Mouse (Mus musculus) gastrocnemius, postnatal 14 days (tissue): Measurements from ENCODE around the gene Defb7. TPM values are rescaled to one million over a fixed set of nuclear protein-coding genes. Genes with fewer than 3 reads are reported as not detected.

Source experiments
- DNase-seq: peaks from one replicate; pipeline ENCODE4 v3.0.0; 2021; ENCODE audit warnings: mixed read lengths
- intact Hi-C: fragments of 180-260 bp; cut with DNase I; formaldehyde crosslinking; loops from one replicate; pipeline ENCODE4 v1.15.1; 2025; ENCODE audit warnings: low total_unique reads
- long read RNA-seq, 2 experiments: library from polyadenylated mRNA; stranded (forward); transcript quantifications; one replicate each; pipeline ENCODE4 v2.0.0; 2021
- microRNA-seq, 2 experiments: library from miRNA; unstranded; fragments of <30 nt; microRNA quantifications; one replicate each; pipeline ENCODE4 v1.2.0; 2021
- total RNA-seq, 2 experiments: library from RNA; stranded (reverse); gene quantifications; 2 replicates each; pipeline ENCODE4 v1.2.3; 2021

Gene Defb7
- total RNA-seq = not detected
- long read RNA-seq, experiment 1 = 0 reads
- long read RNA-seq, experiment 2 = 0 reads

DNA sequence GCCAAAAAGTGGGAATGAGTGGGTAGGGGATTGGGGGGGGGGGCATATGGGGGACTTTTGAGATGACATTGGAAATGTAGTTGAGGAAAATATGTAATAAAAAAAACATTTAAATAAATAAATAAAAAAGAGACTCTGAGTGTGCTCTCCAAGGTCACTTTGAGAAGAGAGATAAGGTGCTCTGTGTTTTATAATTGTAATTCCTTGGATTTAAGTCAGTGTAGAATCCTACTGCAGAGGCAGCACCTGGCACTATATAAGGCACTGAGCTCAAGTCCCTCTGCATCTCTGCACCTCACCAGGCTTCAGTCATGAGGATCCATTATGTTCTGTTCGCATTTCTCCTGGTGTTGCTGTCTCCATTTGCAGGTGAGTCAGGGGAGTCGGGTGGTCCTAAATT is at the start of gene Defb7:
Gene Defb7 (plus strand): TSS at position 301 of the 400 bp plus-strand sequence.
- DNase-seq = no peak

DNA sequence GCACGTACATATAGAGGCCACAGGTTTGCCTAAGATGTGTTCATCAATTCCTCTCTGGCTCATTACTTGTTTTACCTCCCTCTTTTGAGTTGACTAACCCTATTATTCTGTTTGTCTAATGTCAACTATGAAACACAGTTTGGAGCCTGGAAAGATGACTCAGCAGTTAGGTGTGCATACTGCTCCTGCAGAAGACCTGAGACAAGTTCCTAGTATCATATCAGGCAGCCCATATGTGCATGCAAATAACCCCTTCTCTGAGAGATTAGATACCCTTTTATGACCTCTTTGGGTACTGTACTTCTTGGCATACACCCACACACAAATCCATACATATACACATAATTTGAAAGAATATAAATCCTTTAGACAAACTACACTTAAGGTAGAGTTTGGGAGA is 48.5 kb upstream of the Defb7 start:
- intact Hi-C loops = no loop called here
- DNase-seq = no peak

More for the DNA sequence above, at the start of gene Defb7:
- intact Hi-C loops = no loop called here

DNA sequence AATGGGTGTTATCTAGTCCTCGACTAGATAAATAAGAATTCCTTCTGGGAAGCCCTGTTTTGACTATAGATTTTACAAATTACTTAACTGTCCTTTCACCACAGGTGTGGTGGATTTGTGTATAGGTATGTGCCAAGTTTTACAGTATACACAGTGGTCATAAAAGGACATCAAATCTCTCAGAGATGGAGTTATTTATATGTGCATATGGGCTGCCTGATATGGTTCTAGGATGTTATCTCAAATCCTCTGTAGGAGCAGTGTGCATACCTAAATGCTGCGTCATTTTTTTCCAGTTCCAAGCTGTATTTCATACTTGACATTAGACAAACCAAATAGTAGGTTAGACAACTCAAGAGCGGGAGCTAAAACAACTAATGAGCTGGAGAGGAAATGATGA is 33.5 kb upstream of the Defb7 start:
- intact Hi-C loops = no loop called here
- no peak for DNase-seq

DNA sequence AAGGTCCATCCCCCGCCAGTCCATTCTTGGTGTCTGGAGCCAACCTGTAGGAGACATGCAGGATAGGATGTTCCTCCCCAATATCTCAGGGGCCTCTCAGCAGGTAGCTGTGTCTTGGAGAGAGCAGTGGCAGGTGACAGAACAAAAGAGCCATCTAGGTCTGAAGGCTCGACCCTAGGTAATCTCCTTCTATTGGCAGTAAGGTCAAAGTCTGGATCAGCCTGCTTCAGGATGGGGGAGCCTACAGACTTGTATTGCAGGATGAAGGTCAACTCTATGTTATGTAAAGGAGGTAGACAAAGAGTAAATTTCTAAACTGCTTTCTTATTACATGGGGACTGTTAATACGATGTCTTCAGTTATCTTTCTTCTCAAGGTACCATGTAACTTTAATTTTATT is 25.9 kb upstream of the Defb7 start:
- intact Hi-C loops = no loop called here

GRCm38 (mm10) chr8:19500524-19500923 is 5.6 kb downstream of the Defb7 start:
- DNase-seq = no peak
- intact Hi-C loops = no loop called here

More for the DNA sequence above, 25.9 kb upstream of the Defb7 start:
- DNase-seq = no peak

DNA sequence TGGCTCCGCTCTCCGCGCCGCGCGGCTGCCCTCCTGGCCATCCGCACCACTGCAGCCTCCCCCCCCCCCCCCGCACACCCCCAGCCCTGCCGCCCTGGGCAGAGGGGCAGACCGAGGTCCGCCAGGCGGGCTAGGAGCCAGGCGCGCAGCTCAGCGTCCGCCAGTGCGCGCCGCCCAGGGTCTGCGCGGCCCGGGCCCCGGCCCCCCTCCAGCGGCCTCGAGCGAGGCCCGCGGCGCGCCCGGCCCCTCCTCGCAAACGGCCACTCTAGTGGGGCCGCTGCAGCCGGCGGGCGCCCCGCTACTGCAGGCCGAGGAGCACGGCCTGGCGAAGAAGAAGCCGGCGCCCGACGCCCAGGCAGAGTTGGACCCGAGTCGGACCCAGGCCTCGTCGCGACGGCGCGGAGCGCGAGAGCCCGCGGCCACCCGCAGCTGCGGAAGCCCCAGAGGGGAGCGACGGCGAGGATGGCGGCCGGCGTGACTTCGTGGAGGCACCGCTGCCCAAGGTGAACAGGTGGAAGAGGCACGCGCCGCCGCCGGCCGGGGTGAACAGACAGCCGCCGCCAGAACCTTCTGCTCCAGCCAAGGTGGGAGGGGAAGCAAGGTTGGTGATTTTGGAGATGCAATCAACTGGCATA is 40.4 kb downstream of the Defb7 start:
- intact Hi-C loops = no loop called here
- no peak for DNase-seq

- DNase-seq = no peak
- intact Hi-C loops = no loop called here
Measured at GRCm38 (mm10) chr8:19540376-19540775, 45.5 kb downstream of the Defb7 start.

Small RNAs within 50 kb of the gene (microRNA-seq; reads per million reads assigned to microRNA genes)
- 0 reads per million in 2 experiments for gene Gm27288
- gene Gm27852 = 0 reads per million in 2 experiments

Other genes starting within 250 kb of the Defb7 start
- gene Defb5, start 247.5 kb upstream of the Defb7 start, total RNA-seq = not detected
- gene Defb3, start 201.7 kb upstream of the Defb7 start, total RNA-seq = not detected
- gene Defb8, start 47.5 kb upstream of the Defb7 start, total RNA-seq = not detected
- gene 4930467E23Rik, start 234.5 kb downstream of the Defb7 start, total RNA-seq = under 1 TPM; 0.23 to 0.42 TPM